14 mouse cellular contexts compared by ENCODE assay signal in genomic region chr13:60619723-60620122, GRCm38 (mm10). TPM values are rescaled to one million over a fixed set of nuclear protein-coding genes. Genes with fewer than 3 reads are reported as not detected.
DNase-seq lines count a peak whose midpoint lies in the region; ATAC-seq and TF ChIP-seq lines count a peak whose summit lies in the region.
"Had no signal": no experiment of that assay in that cellular context is flagged by ENCODE, and none has a peak within 500 bp of the region (broad histone marks: within the 10 kb centered on the region; RNA-seq: fewer than 3 reads in every experiment).

No protein-coding gene starts in this region.

- 13% methylated on average over 6 of the region's 6 CpGs for WGBS in liver, embryonic 15.5 days (ENCODE audit: insufficient replicate concordance)
- WGBS in neural tube, embryonic 15.5 days = 40% methylated on average over 6 of the region's 6 CpGs

- H3K4me1 ChIP-seq in liver, embryonic 15.5 days (replicated peaks) = peaks cover 37% of the 10 kb centered on the region
- peaks cover 44% of the 10 kb centered on the region for H3K4me1 ChIP-seq in neural tube, embryonic 15.5 days

- no peaks in the 10 kb centered on the region for H3K36me3 ChIP-seq in liver, embryonic 15.5 days (replicated peaks)
- peaks cover 7% of the 10 kb centered on the region; the same call in 1 of the 2 replicates for H3K36me3 ChIP-seq in neural tube, embryonic 15.5 days
- H3K36me3 ChIP-seq: limb, embryonic 13.5 days had no signal

- H3K4me2 ChIP-seq in liver, embryonic 15.5 days = peak overlapping the region; percentile 18; the same call in 1 of the 2 replicates
- H3K4me2 ChIP-seq in neural tube, embryonic 15.5 days = no peak overlapping the region
- H3K4me2 ChIP-seq: limb, embryonic 13.5 days had no signal

- no peaks in the 10 kb centered on the region for H3K9me3 ChIP-seq in liver, embryonic 15.5 days (replicated peaks)
- H3K9me3 ChIP-seq in neural tube, embryonic 15.5 days (replicated peaks) = no peaks in the 10 kb centered on the region
- H3K9me3 ChIP-seq: limb, embryonic 13.5 days had no signal

- ATAC-seq in liver, embryonic 15.5 days (ENCODE audit: insufficient read depth) = peak; percentile 63
- ATAC-seq in neural tube, embryonic 15.5 days (ENCODE audit: low FRiP score) = no peak

- no peak for TF ChIP-seq CTCF in gastrocnemius, adult 2 months (IDR thresholded peaks at IDR 0.05)
- no peak for TF ChIP-seq CTCF in layer of hippocampus, adult 2 months (conservative IDR thresholded peaks at IDR 0.05)

- H3K27ac ChIP-seq in gastrocnemius, adult 2 months = peak overlapping the region; percentile 46; the same call in 1 of the 2 replicates
- peak overlapping the region; percentile 84 for H3K27ac ChIP-seq in layer of hippocampus, adult 2 months
- no peak overlapping the region for H3K27ac ChIP-seq in liver, embryonic 15.5 days (replicated peaks)
- no peak overlapping the region for H3K27ac ChIP-seq in neural tube, embryonic 15.5 days (replicated peaks)
- H3K27ac ChIP-seq: left cerebral cortex, adult 2 months; limb, embryonic 13.5 days had no signal

- H3K4me3 ChIP-seq in gastrocnemius, adult 2 months = no peak overlapping the region
- no peak overlapping the region for H3K4me3 ChIP-seq in layer of hippocampus, adult 2 months
- H3K4me3 ChIP-seq in liver, embryonic 15.5 days (replicated peaks) = no peak overlapping the region
- H3K4me3 ChIP-seq in neural tube, embryonic 15.5 days (replicated peaks) = no peak overlapping the region
- H3K4me3 ChIP-seq: left cerebral cortex, adult 2 months; limb, embryonic 13.5 days had no signal

- no peak for DNase-seq in gastrocnemius, adult 2 months
- DNase-seq in gastrocnemius, postnatal 10 days = no peak
- DNase-seq in layer of hippocampus, adult 2 months (ENCODE audit: low spot score in 2 of 2) = peak; percentile 41 to 53
- DNase-seq in layer of hippocampus, postnatal 25 days (ENCODE audit: extremely low spot score in 1 of 2, low spot score in 1 of 2) = no peak
- DNase-seq in c-Kit-positive CD71-positive TER-119-positive erythroid progenitor cells, embryonic 14.5 days (ENCODE audit: low spot score) = peak; percentile 29
- DNase-seq in adrenal gland, postnatal 14 days = no peak
- DNase-seq: adrenal gland, postnatal 10 days; gastrocnemius, postnatal 25 days; kidney, adult 11 months; kidney, postnatal 25 days had no signal

- intact Hi-C loops in gastrocnemius, adult 2 months (cut with DNase I) = no loop called here

- no peaks in the 10 kb centered on the region for H3K27me3 ChIP-seq in liver, embryonic 15.5 days
- H3K27me3 ChIP-seq in neural tube, embryonic 15.5 days (replicated peaks) = no peaks in the 10 kb centered on the region
- H3K27me3 ChIP-seq: limb, embryonic 13.5 days had no signal

- no peak overlapping the region for H3K9ac ChIP-seq in liver, embryonic 15.5 days
- no peak overlapping the region for H3K9ac ChIP-seq in neural tube, embryonic 15.5 days (replicated peaks)
- H3K9ac ChIP-seq: limb, embryonic 13.5 days had no signal

RNA-seq across cellular contexts. Expression of gene Dapk1, which starts 18.0 kb away (rescaled TPM):
- 1 to 10 TPM; 5.4 to 5.8 TPM for total RNA-seq in gastrocnemius, adult 2 months (2021)
- 10 to 100 TPM; 25.1 to 29.6 TPM for total RNA-seq in gastrocnemius, postnatal 10 days (2021)
- 100 to 1,000 TPM; 149 to 154 TPM for total RNA-seq in layer of hippocampus, adult 2 months (2021)
- total RNA-seq in layer of hippocampus, postnatal 25 days (2021) = 100 to 1,000 TPM; 128 to 132 TPM
- polyA plus RNA-seq in liver, embryonic 15.5 days (2015; fragmentation: Nextera tagmentation; extraction: Ambion mirVana) = 6.8 and 8.4 TPM in 2 replicates
- polyA plus RNA-seq in neural tube, embryonic 15.5 days (2015; fragmentation: Nextera tagmentation; extraction: Ambion mirVana) = 30.6 and 34.9 TPM in 2 replicates
- total RNA-seq in adrenal gland, postnatal 14 days (2021) = 21.9 and 26.0 TPM in 2 replicates

Comparison
In these comparisons a context has a peak if more than half of its experiments do, and no peak if none do; other contexts are left out.
1. DNase-seq: peak in layer of hippocampus, adult 2 months (2 of 2) and c-Kit-positive CD71-positive TER-119-positive erythroid progenitor cells, embryonic 14.5 days (single experiment); none in gastrocnemius, adult 2 months (single experiment), gastrocnemius, postnatal 10 days (single experiment), layer of hippocampus, postnatal 25 days (0 of 2) and adrenal gland, postnatal 14 days (single experiment).
2. H3K27ac ChIP-seq: peak in gastrocnemius, adult 2 months (single experiment) and layer of hippocampus, adult 2 months (single experiment); none in liver, embryonic 15.5 days (single experiment) and neural tube, embryonic 15.5 days (single experiment).